Mouse (Mus musculus) right cerebral cortex, postnatal 25 days (tissue): ENCODE results near the gene Epb41l4b.

Experiments
- DNase-seq: peaks from one replicate; pipeline ENCODE4 v3.0.0; 2022

Epb41l4b gene

DNA sequence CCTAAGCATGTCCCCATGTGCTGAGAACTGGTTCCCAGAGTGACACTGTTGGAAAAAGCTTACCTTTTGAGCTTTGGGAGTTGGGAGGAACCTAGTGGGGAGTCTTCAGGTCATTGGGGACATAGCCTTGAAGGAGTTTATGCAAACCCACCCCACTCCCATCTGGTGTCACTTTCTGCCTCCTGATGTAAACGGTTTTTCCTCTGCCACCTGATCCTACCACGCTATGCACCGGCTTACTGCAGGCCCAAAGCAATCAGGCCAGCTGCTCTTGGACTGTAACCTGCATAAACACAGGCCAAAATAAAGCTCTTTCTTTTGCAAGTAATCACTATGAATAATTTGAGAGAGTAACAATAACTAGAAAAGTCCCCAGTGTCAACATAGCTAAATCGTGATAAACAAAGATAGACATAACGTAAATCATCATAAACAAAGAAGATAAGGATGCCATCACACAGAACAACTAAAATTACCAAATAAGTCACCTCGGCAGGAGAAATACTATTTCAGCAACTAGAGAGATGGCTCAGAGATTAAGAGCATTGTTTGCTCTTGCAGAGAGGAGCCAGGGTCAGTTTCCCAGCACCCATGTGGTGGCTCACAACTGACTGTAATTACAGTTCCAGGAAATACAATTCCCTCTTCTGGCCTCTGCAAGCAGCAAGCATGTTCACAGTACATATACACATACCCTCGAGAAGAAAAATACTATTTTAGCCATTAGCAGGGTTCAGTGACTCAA lies 29.6 kb downstream of the Epb41l4b start:
- DNase-seq: no peak

DNA sequence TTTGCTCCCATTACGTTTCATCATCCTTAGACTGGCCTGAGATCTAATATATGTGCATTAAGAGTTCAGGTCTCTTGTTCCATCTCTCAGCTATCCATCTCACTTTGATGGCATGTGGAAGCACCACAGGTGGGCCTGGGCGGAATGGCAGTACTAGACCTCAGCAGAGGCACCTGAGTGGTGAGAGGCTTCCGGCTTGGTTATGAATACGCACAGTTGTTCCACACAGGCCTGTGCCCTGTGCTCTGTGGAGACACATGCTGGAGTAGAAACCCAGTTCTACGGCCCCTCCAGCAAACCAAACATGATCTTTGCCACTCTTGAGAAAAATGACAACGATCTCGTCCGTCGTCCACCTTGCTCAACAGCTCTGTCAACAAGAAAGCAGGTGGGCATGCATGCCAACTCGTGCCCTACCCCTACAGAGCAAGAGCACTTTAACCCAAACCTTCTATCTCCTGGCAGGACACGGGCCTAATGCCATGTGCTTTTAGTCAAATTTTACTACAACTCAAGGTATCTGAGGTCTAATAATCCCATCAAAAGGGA lies 31.2 kb downstream of the Epb41l4b start:
- DNase-seq: no peak

DNA sequence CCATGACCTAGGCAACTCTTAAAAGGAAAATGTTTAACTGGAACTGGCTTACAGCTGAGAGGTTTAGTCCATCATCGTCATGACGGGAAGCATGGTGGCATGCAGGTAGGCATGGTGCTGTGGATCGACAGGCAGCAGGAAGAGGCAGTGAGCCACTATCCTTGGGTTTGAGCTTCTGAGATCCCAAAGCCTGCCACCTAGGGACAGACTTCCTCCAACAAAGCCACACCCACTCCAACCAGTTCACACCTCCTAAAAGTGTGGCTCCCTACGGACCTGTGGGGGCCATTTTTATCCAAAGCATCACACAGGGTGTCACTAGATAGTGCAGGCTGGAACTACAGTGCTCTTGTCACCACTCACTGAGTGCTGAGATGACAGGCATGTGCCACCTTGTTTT lies 31.8 kb downstream of the Epb41l4b start:
- DNase-seq: no peak

DNA sequence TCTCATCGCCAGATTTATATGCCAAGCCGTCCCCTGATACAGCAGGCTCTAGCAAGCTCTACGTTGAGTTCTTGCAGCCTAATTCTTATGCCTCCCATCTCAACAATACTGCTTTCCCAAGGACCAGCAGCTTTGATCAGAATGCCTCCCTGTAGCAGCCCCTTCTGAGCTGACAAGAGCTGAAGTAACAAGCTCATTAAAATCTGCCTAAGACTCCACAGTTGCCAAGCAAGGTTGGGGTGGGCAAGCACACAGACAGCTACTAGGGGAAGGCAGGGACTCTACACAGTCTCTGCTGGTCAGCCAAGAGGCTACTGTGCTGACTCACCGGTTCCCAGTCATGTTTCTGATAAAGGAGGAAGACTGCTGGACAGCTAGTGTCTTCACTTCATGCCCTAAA lies 33.7 kb downstream of the Epb41l4b start:
- DNase-seq: no peak

DNA sequence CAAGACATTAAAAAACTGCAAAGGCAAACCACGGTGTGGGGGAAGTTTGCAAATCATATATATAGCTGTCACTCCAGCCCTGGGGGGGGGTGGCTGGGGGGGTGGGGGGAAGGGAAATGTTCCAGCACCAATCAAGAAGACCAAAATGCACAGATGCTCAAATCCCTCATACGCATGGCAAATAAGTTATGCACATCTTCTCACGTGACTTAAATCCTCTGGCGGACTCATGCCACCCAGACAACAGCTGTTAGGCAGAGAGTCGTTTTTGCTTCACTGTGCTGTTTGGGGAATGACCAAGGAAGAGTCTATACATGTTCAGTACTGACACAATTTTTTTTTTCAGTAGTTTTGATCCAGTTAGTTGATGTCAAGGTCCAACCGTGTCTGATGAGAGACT lies 37.9 kb downstream of the Epb41l4b start:
- DNase-seq: no peak

DNA sequence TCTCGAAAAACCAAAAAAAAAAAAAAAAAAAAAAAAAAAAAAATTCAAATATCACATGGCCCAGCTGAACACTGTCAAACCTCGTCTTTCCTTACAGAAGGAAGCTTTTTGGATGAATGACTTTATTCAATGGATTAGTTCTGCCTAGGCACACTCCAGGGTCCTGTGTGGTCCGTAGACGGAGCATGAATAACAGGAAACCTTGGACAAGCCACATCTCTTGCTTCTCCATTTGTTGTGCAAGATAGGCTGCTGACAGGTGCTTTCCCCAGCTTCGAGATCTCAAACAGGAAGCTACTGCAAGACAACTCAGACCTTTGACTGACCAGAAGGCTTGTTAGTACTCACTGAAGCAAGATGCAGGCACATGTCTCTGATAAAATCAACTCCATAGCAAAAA lies 39.4 kb downstream of the Epb41l4b start:
- DNase-seq: no peak

DNA sequence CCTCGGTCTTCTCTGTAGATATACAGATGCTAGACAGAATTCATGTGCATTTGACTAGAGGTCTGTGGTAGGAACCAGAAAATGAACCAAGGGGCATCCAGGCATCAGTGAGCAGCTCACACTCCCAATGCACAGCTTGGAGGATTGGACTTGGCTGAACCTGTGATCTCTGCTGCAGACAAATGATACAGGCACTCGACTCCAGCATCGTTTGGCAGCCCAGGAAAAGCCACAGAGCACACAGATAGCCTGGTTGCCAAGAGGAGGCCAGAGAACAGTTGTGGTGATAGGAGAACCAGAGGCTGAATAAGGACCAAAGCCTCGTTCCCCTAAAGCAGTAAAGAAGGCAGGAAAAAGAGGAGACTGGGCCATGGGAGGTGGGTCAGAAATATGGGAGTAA lies 42.1 kb downstream of the Epb41l4b start:
- DNase-seq: no peak

DNA sequence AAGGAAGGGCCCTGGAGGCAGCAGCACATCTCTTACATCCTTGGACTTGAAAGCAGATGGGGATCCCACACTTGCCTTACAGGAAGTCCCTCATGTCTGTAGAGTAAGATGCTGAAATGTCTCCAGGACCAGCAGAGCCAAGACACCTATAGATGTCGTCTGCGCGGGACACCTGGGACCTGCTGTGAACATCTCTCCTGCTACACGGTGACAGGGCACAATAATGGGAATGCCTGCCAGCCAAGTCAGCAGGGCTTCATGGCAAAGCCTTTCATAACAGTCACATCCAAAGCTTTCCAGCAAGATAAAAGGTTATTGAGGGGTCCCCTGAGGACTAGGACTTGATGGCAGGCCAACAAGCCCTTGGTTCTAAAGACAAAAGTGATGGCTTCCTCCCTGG lies 45.8 kb downstream of the Epb41l4b start:
- no peak for DNase-seq

DNA sequence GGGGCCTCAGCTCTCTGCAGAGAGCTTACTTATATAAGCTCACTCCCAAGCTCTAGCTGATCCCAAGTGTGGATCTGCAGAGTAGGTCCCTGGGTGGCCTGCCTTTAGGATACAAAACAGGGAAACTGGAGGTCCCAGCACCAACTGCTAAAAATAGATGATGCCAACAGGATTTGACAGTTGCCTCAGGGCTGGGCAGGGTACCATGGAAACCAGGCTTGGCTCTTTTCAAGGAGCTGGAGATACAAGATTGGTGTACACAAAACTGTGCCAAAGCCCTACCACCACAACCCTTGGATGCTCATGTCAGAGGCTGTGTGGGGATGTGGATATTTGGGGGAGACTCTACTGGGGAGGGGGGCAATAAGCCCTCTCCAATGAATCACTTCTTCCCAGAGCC lies 47.7 kb downstream of the Epb41l4b start:
- DNase-seq: no peak

DNA sequence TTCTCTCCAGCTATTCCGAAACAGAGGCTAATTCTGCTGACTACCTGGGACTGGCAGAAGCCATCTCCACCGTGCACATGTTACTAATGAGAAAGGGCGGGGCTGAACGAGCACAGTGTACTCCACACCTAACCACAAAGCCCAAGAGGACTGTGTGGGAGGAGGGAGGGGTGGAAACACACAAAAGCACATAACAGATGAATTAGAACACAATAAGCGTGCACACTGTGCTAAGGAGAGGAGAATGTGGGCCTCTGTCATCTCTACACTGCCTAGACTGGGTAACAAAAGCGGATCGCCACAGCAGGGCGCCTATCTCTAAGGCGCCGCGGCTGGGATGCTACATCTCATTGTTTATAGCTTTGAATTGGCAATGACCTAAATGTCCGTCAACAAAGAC lies 51.9 kb downstream of the Epb41l4b start:
- peak; percentile 11 for DNase-seq

DNA sequence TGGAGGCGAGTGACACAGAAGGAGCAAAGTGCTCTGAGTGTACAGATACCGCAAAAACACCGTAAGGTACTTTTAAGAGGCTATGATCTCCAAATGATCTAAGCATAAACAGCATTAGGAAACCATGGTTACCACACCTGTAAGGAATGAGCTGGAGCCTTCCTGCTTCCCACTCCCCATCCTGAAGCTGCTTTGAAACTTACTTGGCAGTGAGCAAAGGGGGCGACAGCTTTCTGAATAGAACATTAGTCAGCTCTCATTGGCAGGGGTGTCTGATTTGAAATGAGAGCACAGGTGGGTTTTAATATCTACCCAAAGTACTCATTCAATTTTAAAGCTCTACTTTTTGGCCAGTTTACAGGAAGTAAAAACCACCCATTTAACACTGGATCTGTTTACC lies 54.9 kb downstream of the Epb41l4b start:
- DNase-seq: no peak

DNA sequence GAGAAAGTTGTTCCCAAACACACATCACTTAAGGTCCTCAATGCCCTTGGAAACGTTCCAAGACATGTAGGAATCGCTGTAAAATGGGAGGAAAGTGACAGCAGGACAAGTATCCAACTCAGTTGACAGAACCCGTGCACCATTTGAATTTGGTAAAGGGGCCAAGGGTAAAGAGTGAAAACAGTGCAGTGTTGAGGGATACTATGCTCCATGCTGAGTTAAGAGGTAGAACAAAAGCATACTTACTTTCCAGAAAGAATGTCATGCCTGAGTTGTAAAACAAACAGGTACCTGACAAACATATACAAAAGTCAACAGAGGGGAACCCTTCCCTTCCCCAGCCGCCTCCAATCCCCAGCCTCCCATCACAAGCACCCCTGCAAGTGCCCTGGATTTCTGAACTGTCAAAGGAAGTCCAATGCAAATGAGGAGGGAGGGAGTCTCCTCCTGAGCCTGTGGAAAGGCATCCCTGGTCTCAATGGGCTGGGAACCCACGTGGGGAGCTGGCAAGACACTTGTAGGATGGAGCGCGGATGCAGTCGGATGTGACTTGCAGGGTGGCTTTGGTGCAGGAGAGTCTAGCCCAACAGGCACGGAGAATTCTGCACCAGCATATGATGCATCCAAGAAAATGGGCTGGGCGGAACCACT lies 57.4 kb downstream of the Epb41l4b start:
- DNase-seq: no peak

DNA sequence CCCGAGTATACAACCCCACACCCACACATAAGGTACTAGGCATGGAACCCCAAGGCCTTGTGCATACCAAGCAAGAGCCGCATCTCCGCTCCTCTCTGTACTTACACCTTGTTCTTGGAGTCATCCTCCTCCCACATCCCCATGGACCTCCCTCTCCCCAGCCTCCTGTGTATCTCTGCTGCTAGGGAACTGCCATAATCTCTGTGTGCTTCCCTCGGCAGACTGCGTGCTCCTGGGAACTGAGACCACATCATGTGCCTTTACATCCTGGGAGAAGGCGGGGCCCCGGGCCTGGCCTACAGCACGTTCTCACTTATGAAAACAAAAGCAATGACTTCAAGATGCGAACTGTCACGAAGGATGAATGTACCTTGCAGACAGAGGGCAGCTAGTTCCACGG lies 59.6 kb downstream of the Epb41l4b start:
- DNase-seq: no peak

DNA sequence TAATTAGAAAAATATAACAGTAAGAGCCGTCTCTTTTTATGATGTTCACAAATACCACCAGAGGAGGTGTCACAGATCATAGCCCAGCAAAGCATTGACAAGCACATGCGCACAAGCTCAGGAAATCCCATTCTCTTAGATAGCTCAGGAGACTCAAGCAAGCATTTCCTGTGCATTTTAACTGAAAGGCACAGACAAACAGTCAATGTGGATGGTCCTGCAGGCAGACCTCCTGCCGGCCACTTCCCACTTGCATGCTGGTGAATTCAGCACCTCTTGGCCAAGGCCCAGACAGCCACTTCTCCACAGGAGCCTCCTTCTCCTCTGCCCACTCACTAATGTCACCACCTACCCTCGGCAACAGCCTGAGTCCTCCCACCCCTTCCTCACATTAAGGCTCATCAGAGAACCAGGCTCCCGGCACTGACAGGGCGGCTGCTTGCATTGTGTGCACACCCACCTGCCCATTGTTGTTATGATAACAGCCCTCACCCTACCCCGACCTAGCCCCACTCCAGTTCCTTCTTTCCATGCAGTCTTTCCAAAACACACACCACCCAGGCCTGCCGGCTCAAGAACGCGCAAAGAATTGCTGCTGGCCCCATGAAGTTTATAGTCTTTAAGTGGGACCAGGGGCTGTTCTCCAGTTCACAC lies 60.3 kb downstream of the Epb41l4b start:
- no peak for DNase-seq

DNA sequence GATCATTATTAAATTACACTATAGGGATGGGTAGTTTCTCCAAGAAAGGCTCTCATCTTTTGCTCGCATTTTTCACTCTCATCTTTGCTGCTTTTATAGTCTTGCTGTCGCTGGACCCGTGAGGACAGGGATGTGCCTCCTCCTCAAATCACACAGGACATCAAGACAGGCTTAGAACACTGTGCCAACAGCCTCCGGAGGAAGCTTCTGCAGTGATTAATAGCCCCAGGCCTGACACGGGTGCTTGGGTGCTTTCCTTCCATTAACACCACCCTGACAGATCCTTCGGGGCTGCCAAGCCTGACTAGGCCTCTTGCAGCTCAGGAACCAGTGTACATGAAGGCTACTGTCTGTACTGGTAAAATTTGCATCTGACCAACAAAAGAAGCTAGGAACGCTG lies 61.8 kb downstream of the Epb41l4b start:
- no peak for DNase-seq

DNA sequence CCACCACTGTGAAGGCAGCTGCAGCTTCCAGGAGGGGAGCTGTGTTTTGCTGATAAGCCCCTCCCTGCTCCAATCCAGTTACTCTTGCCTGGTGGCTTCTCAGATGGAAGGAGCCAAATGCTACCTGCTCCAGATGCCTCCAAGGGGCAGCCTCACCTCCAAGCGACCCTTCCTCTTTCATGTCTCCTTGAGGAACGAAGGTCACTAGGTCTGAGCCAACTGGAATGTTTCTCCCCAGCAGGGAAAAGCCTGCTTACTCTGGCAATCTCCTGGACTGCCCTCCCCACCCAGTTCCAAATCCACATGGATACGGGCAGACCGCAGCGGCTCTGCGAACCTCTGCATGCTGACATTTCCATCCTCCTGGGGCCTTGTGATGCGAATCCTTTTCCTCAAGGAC lies 69.4 kb downstream of the Epb41l4b start:
- DNase-seq: no peak

DNA sequence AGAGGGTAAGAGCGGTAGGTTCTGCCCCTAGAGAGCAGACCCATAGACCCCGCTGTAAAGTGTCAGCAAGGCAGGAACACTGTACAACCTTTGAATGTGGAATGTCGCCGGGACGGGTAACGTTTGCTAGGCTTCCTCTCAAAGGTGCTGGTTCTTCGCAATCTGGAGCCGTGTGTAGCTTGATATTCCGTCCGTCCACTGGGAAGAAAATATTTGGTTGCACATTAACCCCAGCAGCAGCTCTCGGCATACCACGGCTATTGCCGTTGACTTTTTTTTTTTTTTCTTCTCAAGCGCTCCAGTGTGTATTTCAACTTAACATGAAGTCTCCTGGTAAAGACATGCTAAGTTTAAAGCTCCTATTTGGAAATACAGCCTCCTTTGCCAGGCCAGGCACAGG lies 70.1 kb downstream of the Epb41l4b start:
- DNase-seq: no peak

DNA sequence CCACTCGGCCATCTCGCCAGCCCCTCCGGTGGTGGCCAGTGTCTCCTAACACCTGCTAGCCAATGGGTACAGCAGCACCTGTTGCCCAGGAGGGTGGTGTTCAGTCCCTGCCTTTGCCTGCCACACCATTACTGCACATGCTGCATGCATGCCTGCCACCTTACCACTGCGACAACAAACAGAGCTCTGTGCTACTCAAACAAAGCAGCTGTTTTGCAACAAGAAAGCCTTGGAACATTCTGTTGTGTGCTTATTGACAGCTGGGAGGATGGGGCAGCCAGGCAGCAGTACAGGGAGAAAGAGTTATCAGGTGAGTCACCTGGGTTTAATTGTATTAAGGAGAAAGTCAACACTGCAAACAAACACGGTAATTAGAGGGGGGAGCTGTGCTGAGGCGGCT lies 72.6 kb downstream of the Epb41l4b start:
- no peak for DNase-seq

DNA sequence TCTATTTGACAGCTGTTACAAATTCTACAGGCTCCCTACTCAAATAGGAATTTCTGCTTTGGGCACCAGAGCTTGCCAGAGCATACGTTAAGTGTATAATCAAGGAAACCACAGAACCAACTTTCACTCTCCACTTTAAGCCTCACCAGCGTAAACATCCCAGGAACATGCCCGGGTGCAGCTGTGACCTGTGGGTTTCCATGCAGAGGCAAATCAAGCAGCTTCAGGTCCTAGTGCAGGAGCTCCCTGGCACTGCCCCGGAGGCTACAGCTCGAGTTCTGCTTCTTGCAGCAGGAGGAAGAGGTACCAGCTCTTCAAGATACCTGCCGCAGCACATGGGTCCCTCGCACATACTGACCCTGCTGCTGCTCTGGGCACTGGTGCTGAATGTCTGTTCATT lies 74.8 kb downstream of the Epb41l4b start:
- DNase-seq: no peak

DNA sequence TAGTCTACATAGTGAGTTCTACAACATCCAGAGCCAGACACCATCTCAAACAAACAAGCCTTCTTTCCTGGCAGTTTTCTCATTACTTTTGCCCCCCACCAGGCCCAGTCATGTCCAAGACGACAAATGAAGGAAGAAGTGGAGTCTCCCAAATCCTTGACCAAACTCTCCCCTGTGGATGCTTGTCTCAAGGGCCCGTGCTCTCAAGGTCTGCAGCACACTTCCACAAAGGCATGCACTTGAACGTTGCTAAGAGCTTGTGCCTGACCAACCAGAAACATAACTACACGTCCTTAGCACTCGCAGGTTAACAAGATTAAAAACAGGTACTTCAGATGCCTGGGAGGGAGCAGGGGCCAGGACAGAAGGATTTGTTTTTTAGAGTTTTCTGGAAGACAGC lies 75.4 kb downstream of the Epb41l4b start:
- no peak for DNase-seq

DNA sequence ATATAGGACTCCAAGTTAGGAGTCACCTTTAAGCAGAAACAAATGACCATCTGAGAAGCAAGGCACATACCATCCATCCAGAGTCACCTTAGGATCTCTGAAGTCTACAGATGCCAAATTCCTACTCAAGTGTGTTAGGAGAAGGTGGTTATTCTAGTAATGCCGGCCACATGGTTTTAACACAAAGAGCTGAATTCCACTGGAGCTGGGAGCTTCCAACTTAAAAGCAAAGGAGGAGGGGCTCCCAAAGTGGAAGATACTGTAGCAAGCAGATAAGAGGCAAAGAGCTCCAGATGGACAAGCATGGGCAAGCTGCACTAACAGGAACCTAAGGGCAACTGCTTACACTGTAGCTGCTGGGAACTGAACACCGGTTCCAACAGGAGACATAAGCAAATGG lies 76.3 kb downstream of the Epb41l4b start:
- DNase-seq: no peak

DNA sequence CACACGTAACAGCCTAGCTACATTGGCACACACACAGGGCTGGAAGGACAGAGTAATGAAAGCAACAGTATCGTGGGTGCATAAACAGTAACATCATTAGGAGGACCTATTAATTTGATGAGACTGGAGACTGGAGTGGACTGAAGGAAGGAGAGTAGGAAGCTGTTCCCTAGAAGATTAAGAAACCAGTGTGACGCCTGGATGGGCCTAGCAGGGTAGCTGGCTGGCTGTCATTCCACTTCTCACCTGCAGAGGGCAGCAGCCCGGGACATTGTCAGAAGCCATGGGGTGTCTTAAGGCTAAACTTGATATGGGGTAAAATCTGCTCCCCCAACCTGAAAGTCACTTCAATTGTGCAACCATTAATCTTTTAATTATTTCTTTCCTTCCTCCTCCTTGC lies 78.0 kb downstream of the Epb41l4b start:
- peak; percentile 72 for DNase-seq

DNA sequence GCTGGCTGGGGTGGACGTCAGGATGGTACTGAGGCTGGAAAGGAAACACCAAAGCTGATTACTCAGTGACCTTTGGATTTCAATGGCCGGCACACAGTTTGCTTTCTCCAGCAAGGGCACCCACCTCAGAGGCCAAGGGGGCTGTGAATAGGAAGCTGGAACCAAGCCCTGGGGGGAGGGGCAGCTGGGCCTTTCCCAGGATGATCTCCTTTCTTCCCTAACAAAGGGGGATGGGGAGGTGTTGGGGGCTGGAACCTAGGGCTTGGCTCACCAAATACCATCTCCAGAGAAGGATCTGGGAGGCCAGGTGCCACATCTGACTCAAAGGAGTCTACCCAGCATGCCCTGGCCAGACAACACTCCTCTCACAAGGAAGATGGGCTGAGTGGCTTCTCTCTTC lies 78.4 kb downstream of the Epb41l4b start:
- DNase-seq: no peak

DNA sequence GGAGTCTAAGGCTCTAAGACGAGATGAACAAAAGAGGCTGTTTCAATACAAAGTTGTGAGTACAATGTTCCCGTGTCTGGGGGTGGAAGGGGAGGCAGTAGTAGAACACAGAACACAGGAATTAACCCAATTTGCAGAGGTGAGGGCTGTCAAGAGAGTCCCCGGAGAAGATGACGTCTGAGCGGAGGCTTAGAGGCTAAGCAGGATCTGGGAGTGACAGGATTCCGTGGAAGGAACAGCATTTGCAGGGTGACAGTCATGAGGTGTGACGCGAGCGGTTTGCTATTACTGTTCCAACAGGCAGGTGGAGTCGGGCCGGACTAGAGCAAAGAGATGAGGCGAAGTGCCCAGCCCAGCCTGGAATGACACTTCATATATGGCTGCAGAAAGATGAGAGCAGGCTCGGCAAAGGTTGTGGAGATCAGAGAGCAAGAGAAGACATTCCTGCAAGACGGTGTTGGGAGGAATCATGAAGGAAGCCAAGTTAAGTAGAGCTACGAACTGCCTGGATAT lies 82.9 kb downstream of the Epb41l4b start:
- no peak for DNase-seq
